Mouse (Mus musculus) stomach, postnatal 0 days (tissue): Measurements from ENCODE around the gene Dazap1. TPM values are rescaled to one million over a fixed set of nuclear protein-coding genes. Genes with fewer than 3 reads are reported as not detected.

ENCODE experiments used
- ATAC-seq: fragments of 200-750 bp; cut with Nextera tagmentation; 2 replicates; pipeline ENCODE4 v1.8.0; 2017; ENCODE audit not compliant: low FRiP score, low TSS enrichment
- DNase-seq: peaks from one replicate; pipeline ENCODE4 v3.0.0-alpha.2; 2016; ENCODE audit warnings: low spot score
- H3K27ac ChIP-seq: fragments of 300-500 bp; sonication (generic); replicated peaks from 2 replicates; pipeline ENCODE4 v1.5.1; 2014; ENCODE audit warnings: mild to moderate bottlenecking, control low read depth
- H3K27me3 ChIP-seq: fragments of 300-500 bp; sonication (generic); 2 replicates; pipeline ENCODE4 v1.6.1; 2014; ENCODE audit warnings: low read length; ENCODE audit not compliant: control insufficient read depth, insufficient read depth
- H3K36me3 ChIP-seq: fragments of 300-500 bp; sonication (generic); 2 replicates; pipeline ENCODE4 v1.6.1; 2014; ENCODE audit warnings: low read length, mixed read lengths; ENCODE audit not compliant: control insufficient read depth, insufficient read depth
- H3K4me1 ChIP-seq: fragments of 300-500 bp; sonication (generic); replicated peaks from 2 replicates; pipeline ENCODE4 v1.6.1; 2014; ENCODE audit warnings: antibody characterized with exemption; ENCODE audit not compliant: control insufficient read depth, insufficient read depth
- H3K4me2 ChIP-seq: fragments of 300-500 bp; sonication (generic); replicated peaks from 2 replicates; pipeline ENCODE4 v1.6.1; 2014; ENCODE audit warnings: low read depth, mild to moderate bottlenecking, control low read depth, moderate library complexity
- H3K4me3 ChIP-seq: fragments of 300-500 bp; sonication (generic); 2 replicates; pipeline ENCODE4 v1.5.1; 2014; ENCODE audit warnings: low read depth, low read length, control low read depth
- H3K9ac ChIP-seq: fragments of 300-500 bp; sonication (generic); 2 replicates; pipeline ENCODE4 v1.6.1; 2014; ENCODE audit warnings: mild to moderate bottlenecking, low read length, control low read depth, mixed read lengths
- H3K9me3 ChIP-seq: fragments of 300-500 bp; sonication (generic); 2 replicates; pipeline ENCODE4 v1.6.1; 2016; ENCODE audit warnings: low read length; ENCODE audit not compliant: control insufficient read depth
- CTCF ChIP-seq: IDR thresholded peaks from 2 replicates; pipeline ENCODE4 v1.5.1; 2016; ENCODE audit warnings: antibody characterized with exemption, low read depth, mild to moderate bottlenecking, moderate library complexity
- EP300 ChIP-seq: optimal IDR thresholded peaks from 2 replicates; pipeline ENCODE3; 2016; ENCODE audit warnings: antibody characterized with exemption
- WGBS: fragments of 180-500 bp; shearing (Covaris S2); extraction: QIAGEN DNeasy Blood & Tissue Kit; methylation state at CpG from one replicate; pipeline ENCODE4 v1.1.7; 2014; 5-methylcytosine and 5-hydroxymethylcytosine counted together
- polyA plus RNA-seq: library from polyadenylated mRNA; unstranded; fragments of >200 nt; fragmentation: Nextera tagmentation; extraction: Ambion mirVana; gene quantifications from 2 replicates; pipeline ENCODE4 v1.2.1, GENCODE M21; 2015

The Dazap1 gene
- polyA plus RNA-seq, 1 experiment from 2014 or later: 27.4 TPM

- Histone ChIP-seq H3K9me3 (no peaks in the 10 kb centered on the region), H3K4me1 (no peaks in the 10 kb centered on the region), H3K4me3 (no peak overlapping the region), H3K9ac (0 out of 2 replicates have a peak overlapping the region, but pooled peaks have one; percentile 18), H3K27me3 (peaks cover 6% of the 10 kb centered on the region; the same call in 1 of the 2 replicates), H3K4me2 (no peak overlapping the region), H3K27ac (no peak overlapping the region), H3K36me3 (no peaks in the 10 kb centered on the region)
- 20% methylated on average over 25 of the region's 25 CpGs for WGBS
- no peak for TF ChIP-seq CTCF
- no peak for TF ChIP-seq EP300
- ATAC-seq: peak; percentile 45; the same call in 1 of the 2 replicates
- peak; percentile 81 for DNase-seq
These were observed 43.6 kb downstream of the Dazap1 start for GRCm38 (mm10) chr10:80304862-80305261.

GRCm38 (mm10) chr10:80311560-80311959 is 50.3 kb downstream of the Dazap1 start:
- Histone ChIP-seq H3K27ac (no peak overlapping the region), H3K4me1 (no peaks in the 10 kb centered on the region; the same call in 1 of the 2 replicates), H3K9ac (no peak overlapping the region), H3K27me3 (0 out of 2 replicates have a peak, but pooled peaks cover 9% of the 10 kb centered on the region), H3K36me3 (no peaks in the 10 kb centered on the region), H3K4me3 (no peak overlapping the region), H3K4me2 (no peak overlapping the region), H3K9me3 (no peaks in the 10 kb centered on the region)
- WGBS: 83% methylated on average over 16 of the region's 16 CpGs
- no peak for ATAC-seq
- TF ChIP-seq EP300: no peak
- TF ChIP-seq CTCF: no peak
- no peak for DNase-seq

- Histone ChIP-seq H3K27me3 (0 out of 2 replicates have a peak, but pooled peaks cover 9% of the 10 kb centered on the region), H3K36me3 (peaks cover 2% of the 10 kb centered on the region; the same call in 1 of the 2 replicates), H3K27ac (no peak overlapping the region), H3K4me1 (no peaks in the 10 kb centered on the region; the same call in 1 of the 2 replicates), H3K9ac (no peak overlapping the region), H3K9me3 (no peaks in the 10 kb centered on the region), H3K4me2 (no peak overlapping the region), H3K4me3 (no peak overlapping the region)
- no peak for ATAC-seq
- no peak for TF ChIP-seq EP300
- TF ChIP-seq CTCF: no peak
- no peak for DNase-seq
- WGBS: 67% methylated on average over 54 of the region's 54 CpGs
These were observed 51.6 kb downstream of the Dazap1 start for GRCm38 (mm10) chr10:80312586-80313504.

- no peak for TF ChIP-seq CTCF
- TF ChIP-seq EP300: no peak
- H3K27ac ChIP-seq: no peak overlapping the region
- H3K9ac ChIP-seq: 0 out of 2 replicates have a peak overlapping the region, but pooled peaks have one; percentile 31
- H3K9me3 ChIP-seq: no peaks in the 10 kb centered on the region
- DNase-seq: no peak
- 0 out of 2 replicates have a peak, but pooled peaks have one; percentile 8 for ATAC-seq
- no peak overlapping the region for H3K4me2 ChIP-seq
- 27% methylated on average over 20 of the region's 20 CpGs for WGBS
- H3K36me3 ChIP-seq: peaks cover 3% of the 10 kb centered on the region; the same call in 1 of the 2 replicates
- H3K4me1 ChIP-seq: no peaks in the 10 kb centered on the region; the same call in 1 of the 2 replicates
- H3K4me3 ChIP-seq: no peak overlapping the region
- H3K27me3 ChIP-seq: 0 out of 2 replicates have a peak, but pooled peaks cover 9% of the 10 kb centered on the region
These were observed 52.4 kb downstream of the Dazap1 start for GRCm38 (mm10) chr10:80313627-80314201.

GRCm38 (mm10) chr10:80314494-80315001 is 53.3 kb downstream of the Dazap1 start:
- Histone ChIP-seq H3K4me3 (no peak overlapping the region), H3K27ac (no peak overlapping the region), H3K27me3 (0 out of 2 replicates have a peak, but pooled peaks cover 9% of the 10 kb centered on the region), H3K9ac (no peak overlapping the region), H3K4me2 (no peak overlapping the region), H3K36me3 (peaks cover 8% of the 10 kb centered on the region; the same call in 1 of the 2 replicates), H3K9me3 (no peaks in the 10 kb centered on the region), H3K4me1 (peaks cover under 1% of the 10 kb centered on the region; the same call in 1 of the 2 replicates)
- 54% methylated on average over 16 of the region's 16 CpGs for WGBS
- TF ChIP-seq CTCF (no peak), EP300 (no peak)
- no peak; the same call in 1 of the 2 replicates for ATAC-seq
- no peak for DNase-seq
